Mouse (Mus musculus): Measurements from ENCODE around the gene Igf2r. TPM values are rescaled to one million over a fixed set of nuclear protein-coding genes. Genes with fewer than 3 reads are reported as not detected.

Igf2r gene
- total RNA-seq, 2 experiments from 2014 or later, result 27.9 to 30.3 TPM

DNA sequence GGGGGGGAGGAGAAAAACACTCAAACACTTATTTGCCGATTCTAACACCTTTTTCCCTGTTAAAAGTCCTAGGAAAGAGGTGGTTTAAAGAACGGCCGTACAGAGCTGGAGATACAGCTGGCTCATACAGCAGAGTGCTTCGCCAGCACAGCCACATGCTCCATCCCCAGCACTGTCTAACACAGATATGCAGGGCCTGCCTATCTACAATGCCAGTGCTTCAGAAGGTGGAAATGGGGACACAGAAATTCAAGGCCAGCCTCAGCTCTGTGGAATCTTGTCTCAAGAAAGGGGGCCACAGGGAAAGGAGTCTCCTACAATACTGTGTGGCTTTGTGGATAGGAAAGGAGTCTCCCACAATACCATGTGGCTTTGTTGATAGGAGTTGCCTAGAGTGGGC lies 52.0 kb downstream of the Igf2r start:
- TF ChIP-seq CTCF (conservative IDR thresholded peaks at IDR 0.05), result no peak
- Histone ChIP-seq H3K27ac (no peak overlapping the region), H3K4me3 (no peak overlapping the region)
- no peak for DNase-seq (ENCODE audit: low spot score in 2 of 2)

DNA sequence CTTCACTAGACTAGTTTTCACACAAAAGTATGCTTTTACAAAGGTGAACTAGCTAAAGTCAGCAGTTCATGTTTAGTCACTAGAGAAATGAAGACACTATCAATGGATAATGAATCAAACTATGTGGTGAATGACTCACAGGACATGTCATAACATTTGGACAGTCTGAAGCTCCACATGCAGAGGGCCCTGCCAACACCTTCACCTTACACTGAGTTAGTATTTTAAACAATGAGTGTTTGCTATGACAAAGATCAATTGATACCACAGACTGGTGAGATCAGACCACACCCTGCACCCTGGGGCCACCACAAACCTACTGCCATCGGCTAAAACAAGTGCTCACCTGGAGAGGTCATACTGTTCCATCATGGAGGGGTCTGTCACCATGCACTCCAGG lies 54.4 kb downstream of the Igf2r start:
- no peak for DNase-seq (ENCODE audit: low spot score in 2 of 2)

DNA sequence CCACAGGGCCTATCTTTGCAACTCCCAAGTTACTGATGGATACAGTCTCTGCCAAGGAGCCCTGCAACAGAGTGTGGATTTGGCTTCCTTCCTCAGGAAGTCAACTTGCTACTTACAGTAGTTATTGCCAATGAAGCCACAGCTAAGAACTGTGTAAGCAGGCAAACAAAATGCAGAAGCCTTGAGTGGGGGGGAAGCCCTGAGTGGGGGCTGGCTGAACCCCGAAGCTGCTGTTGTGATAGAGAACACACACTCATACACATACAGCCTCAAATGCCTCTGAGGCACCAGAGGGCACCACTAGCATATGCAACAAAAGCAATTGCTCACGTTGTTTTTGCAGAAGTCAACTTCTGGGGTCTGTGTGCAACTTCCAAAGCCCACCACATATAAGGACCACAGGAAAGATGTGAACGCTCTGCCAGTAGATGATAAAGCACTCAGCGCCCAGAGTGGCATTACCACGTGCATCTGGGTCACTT lies 55.3 kb downstream of the Igf2r start:
- peak; percentile 57 for TF ChIP-seq CTCF (conservative IDR thresholded peaks at IDR 0.05)
- Histone ChIP-seq H3K27ac (no peak overlapping the region), H3K4me3 (no peak overlapping the region)
- no peak for DNase-seq (ENCODE audit: low spot score in 2 of 2)

More for the DNA sequence above, 54.4 kb downstream of the Igf2r start:
- H3K4me3 ChIP-seq, result no peak overlapping the region
- H3K27ac ChIP-seq, result no peak overlapping the region
- no peak for TF ChIP-seq CTCF (conservative IDR thresholded peaks at IDR 0.05)

DNA sequence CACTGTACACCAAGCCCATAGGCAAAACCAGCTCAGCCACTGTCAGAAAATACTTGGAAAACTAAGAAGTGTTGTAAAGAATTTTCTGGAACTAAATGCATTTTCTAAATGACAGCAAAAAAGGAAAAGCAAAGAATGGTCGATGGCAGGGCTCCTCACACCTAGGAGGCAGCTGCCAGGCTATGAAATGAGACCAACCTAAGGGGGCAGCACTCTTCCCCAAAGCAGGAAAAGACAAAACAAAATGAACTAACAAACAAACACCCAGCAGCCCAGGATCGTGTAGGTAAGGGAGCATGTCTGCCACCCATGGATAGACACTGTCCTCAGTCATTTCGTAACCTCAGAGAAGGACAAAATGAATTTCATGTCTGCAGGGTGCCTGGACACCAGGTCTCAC lies 56.5 kb downstream of the Igf2r start:
- DNase-seq (ENCODE audit: low spot score in 2 of 2), result no peak
- TF ChIP-seq CTCF (conservative IDR thresholded peaks at IDR 0.05), result peak; percentile 50
- H3K27ac ChIP-seq, result no peak overlapping the region

DNA sequence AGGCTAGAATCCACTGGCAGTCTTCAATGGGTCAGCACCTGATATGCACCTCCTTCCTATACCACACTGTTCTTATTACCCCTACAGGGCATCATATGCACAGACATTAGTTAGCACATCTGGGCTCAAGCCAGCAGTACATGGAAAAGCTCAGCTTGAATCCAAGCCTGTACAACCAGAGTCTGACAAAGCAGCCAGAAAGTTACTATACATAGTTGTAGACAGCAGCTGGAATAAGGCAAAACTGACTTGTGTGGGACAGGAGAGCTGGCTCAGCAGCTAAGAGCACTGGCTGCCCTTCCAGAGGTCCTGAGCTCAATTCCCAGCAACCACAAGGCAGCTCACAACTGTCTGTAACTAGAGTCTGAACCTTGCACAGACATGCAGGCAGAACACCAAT lies 57.3 kb downstream of the Igf2r start:
- DNase-seq (ENCODE audit: low spot score in 2 of 2), result no peak
- Histone ChIP-seq H3K27ac (no peak overlapping the region), H3K4me3 (no peak overlapping the region)
- TF ChIP-seq CTCF (conservative IDR thresholded peaks at IDR 0.05), result no peak

More for the DNA sequence above, 56.5 kb downstream of the Igf2r start:
- no peak overlapping the region for H3K4me3 ChIP-seq

DNA sequence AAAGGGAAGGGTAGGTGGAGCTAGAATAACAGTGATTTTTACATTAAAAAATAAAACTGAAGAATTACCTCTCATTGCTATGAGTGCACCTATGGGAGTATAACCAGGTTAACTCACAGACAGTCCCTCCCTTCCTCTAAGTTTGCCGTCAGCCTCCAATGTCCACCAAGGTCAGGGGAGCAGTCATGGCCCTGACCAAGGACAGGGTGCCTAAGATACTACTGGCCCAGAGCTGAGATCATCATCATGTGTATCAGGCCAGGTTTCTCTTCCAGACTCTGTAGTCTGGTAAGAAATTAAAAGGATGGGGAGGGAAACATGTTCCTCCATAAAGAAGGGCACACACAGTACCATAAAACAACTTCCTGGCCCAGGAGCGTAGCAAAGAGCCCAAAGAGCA lies 58.5 kb downstream of the Igf2r start:
- DNase-seq (ENCODE audit: low spot score in 2 of 2), result no peak
- no peak overlapping the region for H3K27ac ChIP-seq
- TF ChIP-seq CTCF (conservative IDR thresholded peaks at IDR 0.05), result no peak
- no peak overlapping the region for H3K4me3 ChIP-seq

DNA sequence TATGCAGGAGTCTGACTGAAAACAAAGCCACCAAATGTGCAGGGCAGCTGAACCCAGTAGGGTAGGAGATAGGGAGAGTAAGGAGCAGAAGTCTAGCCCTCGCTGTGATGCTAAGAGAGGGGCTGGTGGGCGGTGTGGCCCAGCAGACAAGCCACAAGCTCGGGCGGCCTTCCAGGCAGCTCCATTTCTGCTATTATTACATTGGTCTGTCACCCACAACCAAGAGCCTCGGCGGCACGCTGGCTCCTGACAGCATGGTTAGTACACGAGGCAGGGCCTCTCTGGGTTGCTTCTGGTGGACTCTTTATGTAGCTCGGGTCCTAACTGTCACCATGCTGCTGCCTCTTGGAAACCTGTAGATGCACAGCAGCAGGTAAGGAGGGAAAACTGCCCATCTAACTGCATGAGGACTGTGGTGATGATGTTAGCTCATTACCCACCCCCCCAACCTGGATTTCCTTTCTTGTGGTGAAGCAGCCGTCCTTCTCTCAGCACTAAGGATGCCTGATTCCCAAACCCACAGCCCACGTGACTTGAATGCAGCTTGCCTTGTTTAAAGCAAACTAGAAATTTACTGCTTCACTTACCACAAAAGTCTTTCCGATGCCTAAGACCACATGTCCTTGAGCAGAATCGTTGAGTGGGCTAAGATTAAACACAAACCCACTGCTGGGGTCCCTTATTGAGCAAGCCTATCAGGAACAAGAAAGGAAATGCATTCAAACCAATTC lies 59.2 kb downstream of the Igf2r start:
- no peak for TF ChIP-seq CTCF (conservative IDR thresholded peaks at IDR 0.05)
- DNase-seq (ENCODE audit: low spot score in 2 of 2), result no peak

DNA sequence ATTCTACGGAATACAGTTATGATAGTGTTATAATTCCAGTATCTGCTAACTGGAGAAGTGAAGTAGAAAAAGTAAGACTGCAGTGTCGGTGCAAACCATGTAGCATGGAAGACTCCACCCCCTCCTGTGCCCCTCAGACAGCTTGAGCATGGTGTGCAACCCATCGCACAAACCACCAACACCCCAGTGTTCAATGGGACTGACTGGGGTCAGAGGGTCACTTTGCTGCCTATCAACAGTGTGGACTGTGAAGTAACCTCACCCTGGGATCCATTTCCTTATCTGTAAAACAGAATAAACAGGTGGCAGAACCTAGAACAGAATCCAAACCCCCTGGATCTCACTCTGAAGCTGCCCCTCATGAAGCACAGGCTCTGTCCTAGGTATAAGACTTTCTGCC lies 61.1 kb downstream of the Igf2r start:
- Histone ChIP-seq H3K4me3 (no peak overlapping the region), H3K27ac (no peak overlapping the region)
- no peak for DNase-seq (ENCODE audit: low spot score in 2 of 2)
- TF ChIP-seq CTCF (conservative IDR thresholded peaks at IDR 0.05), result no peak

More for the DNA sequence above, 59.2 kb downstream of the Igf2r start:
- no peak overlapping the region for H3K4me3 ChIP-seq
- no peak overlapping the region for H3K27ac ChIP-seq

DNA sequence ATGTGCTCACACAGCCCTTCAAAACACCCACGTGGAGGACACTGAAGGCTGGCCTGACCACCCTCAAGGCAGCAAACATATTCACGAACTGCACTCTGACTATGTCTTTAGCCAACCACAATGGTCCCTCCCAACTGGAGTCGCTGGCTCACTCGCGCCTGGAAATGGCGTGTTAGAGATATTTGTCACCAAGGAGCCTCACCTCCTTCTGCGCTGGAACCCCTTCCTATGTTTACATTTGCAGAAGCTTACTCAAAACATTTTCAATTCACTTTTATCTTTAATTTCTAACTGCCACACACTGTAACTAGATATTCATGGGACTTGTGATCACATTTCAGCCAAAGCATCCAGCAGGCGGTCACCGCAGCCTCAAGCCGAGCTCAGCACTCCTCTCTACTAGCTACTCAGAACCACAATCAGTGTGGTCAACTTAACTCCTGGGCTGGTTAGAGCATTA lies 62.8 kb downstream of the Igf2r start:
- Histone ChIP-seq H3K4me3 (no peak overlapping the region), H3K27ac (no peak overlapping the region)
- TF ChIP-seq CTCF (conservative IDR thresholded peaks at IDR 0.05), result no peak
- no peak for DNase-seq (ENCODE audit: low spot score in 2 of 2)

DNA sequence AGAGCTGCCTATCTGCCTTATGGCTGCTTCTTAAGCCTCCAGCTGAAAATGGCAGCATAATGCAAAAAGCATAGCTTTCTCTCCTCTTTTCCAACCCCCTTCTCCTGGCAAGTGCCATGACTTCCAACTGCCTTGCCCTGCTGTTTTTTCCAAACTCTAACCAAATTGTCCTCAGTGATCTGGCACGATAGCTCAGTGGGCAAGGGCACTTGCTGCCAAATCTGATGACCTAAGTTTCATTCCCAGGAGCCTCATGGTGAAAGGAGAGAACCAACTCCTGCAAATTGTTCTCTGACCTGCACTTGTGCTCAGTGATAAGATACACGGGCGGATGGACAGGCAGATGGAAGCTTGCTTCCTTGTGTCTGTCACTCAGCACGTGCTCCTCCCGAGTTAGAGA lies 66.6 kb downstream of the Igf2r start:
- Histone ChIP-seq H3K27ac (no peak overlapping the region), H3K4me3 (no peak overlapping the region)
- no peak for DNase-seq (ENCODE audit: low spot score in 2 of 2)
- TF ChIP-seq CTCF (conservative IDR thresholded peaks at IDR 0.05), result no peak

DNA sequence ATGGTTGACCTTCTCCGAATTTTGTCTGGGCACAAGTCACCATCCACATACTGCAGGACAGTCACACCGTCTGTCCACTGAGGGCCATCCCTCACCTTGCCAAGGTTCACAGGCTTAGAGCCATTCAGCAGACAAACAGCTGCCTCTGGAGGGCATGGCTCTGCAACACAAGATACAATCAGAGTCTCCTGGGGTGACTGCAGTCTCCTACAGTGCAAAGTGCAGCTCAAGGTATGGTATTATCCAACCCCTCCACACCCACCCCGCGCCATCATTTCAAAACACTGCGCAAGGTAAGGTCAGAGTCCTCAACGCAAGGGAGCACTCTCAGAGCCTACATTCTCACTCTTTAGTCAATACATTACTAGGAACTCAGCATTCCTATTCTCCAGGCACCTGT lies 69.1 kb downstream of the Igf2r start:
- H3K27ac ChIP-seq, result no peak overlapping the region
- no peak overlapping the region for H3K4me3 ChIP-seq
- no peak for TF ChIP-seq CTCF (conservative IDR thresholded peaks at IDR 0.05)
- no peak for DNase-seq (ENCODE audit: low spot score in 2 of 2)

DNA sequence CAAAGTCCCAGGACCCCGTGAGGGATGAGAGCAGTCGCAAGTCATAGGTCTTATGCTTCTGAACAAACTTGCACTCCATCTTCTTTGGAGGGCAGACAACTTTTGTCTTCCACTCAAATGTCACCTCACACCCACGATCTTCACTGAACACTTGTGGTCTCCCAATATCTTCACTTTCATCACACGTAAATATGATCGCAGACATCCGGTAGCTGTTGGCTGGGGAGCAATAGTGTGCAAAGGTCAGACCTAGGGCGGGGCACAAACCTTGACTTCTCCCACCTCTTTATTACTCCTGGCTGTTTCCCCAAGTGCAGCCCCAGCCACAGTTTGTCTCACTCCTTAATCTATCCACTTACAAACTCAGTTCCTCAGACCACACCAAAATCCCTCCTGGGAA lies 77.6 kb downstream of the Igf2r start:
- no peak for TF ChIP-seq CTCF (conservative IDR thresholded peaks at IDR 0.05)
- no peak overlapping the region for H3K4me3 ChIP-seq
- no peak for DNase-seq (ENCODE audit: low spot score in 2 of 2)
- H3K27ac ChIP-seq, result no peak overlapping the region

DNA sequence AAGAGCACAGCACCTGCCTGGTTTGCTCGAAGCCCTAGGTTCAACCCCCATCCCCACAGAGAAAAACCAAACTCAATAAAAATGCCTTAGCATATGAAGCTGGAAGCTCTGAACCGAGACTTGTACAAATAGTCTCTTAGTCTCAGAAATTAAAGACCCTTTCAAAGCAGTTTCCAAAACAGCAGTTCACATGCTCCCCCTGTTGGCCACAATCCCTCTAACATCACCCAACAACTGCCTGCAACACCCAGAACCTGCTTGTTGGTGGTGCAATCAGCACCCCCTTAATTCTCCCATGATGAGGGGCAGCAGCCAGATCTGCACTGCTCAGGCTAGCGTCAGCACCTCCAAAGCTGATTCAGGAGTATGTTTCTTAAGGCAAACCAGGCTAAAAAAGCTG lies 79.9 kb downstream of the Igf2r start:
- H3K4me3 ChIP-seq, result no peak overlapping the region
- TF ChIP-seq CTCF (conservative IDR thresholded peaks at IDR 0.05), result peak; percentile 78
- H3K27ac ChIP-seq, result no peak overlapping the region
- DNase-seq (ENCODE audit: low spot score in 2 of 2), result peak in 1 of 2 experiments; percentile 51

DNA sequence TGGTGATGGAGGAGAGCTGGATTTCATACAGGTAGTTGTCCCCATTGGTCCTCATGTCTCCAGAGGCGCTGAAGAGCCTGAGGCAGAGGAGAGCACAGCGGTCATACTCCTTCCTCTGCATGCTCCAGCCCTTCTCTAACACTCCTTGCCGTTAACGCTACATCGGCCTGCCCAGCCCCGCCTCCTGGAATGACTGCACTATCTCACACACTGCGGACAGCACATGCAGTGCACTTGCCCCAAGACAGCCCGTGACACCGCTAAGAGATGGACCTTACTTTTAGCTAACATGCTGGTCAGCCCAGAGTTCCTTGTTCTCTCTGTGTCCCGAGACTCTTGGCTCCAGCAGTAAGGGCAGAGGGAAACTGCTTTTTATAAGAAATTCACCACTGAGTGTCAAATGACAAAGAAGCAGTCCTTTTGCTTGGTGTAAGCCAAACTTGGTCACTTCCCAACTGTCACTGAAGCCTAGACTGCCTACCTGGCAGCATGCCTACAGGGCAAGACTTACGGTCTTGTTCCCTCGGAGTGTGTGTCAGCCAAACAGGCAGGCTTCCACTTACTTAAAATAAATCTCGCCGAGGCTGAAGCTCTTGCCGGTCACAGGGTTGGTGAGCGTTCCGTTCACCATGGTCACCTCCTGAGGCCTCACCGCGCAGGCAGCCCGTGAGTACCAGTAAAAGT lies 80.9 kb downstream of the Igf2r start:
- H3K4me3 ChIP-seq, result no peak overlapping the region
- H3K27ac ChIP-seq, result no peak overlapping the region
- no peak for TF ChIP-seq CTCF (conservative IDR thresholded peaks at IDR 0.05)
- DNase-seq (ENCODE audit: low spot score in 2 of 2), result peak; percentile 14 to 16
